15 mouse cellular contexts compared by ENCODE assay signal in the genomic region with DNA sequence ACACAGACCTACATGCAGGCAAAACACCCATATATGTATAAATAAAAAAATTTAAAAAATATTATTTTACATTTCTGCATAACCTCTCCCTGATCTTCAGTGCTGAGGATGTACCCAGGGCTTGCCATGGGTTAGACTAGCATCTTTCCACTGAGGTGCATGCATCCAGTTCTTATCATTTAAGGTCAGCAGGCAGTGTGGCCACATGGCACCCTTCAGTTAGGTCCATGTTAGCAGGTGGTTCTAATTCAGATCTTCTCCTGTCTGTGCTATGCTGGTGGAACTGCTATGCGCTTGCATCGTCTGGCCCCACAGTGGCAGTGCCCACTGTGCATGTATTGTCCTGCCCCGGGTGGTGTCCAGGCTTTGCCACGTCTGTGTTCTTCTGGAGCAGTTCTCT. TPM values are rescaled to one million over a fixed set of nuclear protein-coding genes. Genes with fewer than 3 reads are reported as not detected.
A peak's percentile ranks its signal among the peaks of the same experiment; 100 is the strongest.
DNase-seq lines count a peak whose midpoint lies in the region; ATAC-seq and TF ChIP-seq lines count a peak whose summit lies in the region.
"Had no signal": no experiment of that assay in that cellular context is flagged by ENCODE, and none has a peak within 500 bp of the region (broad histone marks: within the 10 kb centered on the region; RNA-seq: fewer than 3 reads in every experiment).

No protein-coding gene starts in this region.

- WGBS in heart, embryonic 16.5 days, result 78% methylated on average over 4 of the region's 4 CpGs
- WGBS in midbrain, postnatal 0 days, result 70% methylated on average over 4 of the region's 4 CpGs
- WGBS in midbrain, embryonic 14.5 days, result 75% methylated on average over 4 of the region's 4 CpGs
- 64% methylated on average over 4 of the region's 4 CpGs for WGBS in liver, embryonic 13.5 days (ENCODE audit: insufficient replicate concordance)
- WGBS in stomach, embryonic 16.5 days, result 70% methylated on average over 4 of the region's 4 CpGs

- H3K27me3 ChIP-seq in heart, embryonic 16.5 days (ENCODE audit: control insufficient read depth, insufficient read depth, low read length), result no peaks in the 10 kb centered on the region
- no peaks in the 10 kb centered on the region for H3K27me3 ChIP-seq in midbrain, postnatal 0 days (ENCODE audit: insufficient read depth, low read length)
- no peaks in the 10 kb centered on the region for H3K27me3 ChIP-seq in midbrain, embryonic 14.5 days (ENCODE audit: control insufficient read depth, insufficient read depth, low read length)
- H3K27me3 ChIP-seq in liver, embryonic 13.5 days, result no peaks in the 10 kb centered on the region
- H3K27me3 ChIP-seq in stomach, embryonic 16.5 days (ENCODE audit: control insufficient read depth, insufficient read depth, low read length), result no peaks in the 10 kb centered on the region

- H3K36me3 ChIP-seq in heart, embryonic 16.5 days (ENCODE audit: control insufficient read depth, insufficient read depth), result no peaks in the 10 kb centered on the region
- H3K36me3 ChIP-seq in midbrain, postnatal 0 days (ENCODE audit: insufficient read depth, low read length), result no peaks in the 10 kb centered on the region
- H3K36me3 ChIP-seq in midbrain, embryonic 14.5 days (ENCODE audit: control insufficient read depth, insufficient read depth, low read length), result no peaks in the 10 kb centered on the region
- H3K36me3 ChIP-seq in liver, embryonic 13.5 days, result no peaks in the 10 kb centered on the region
- no peaks in the 10 kb centered on the region for H3K36me3 ChIP-seq in stomach, embryonic 16.5 days (ENCODE audit: control insufficient read depth, insufficient read depth, low read length)
- H3K36me3 ChIP-seq: midbrain, embryonic 10.5 days had no signal

- no peak overlapping the region for H3K4me3 ChIP-seq in heart, embryonic 16.5 days (ENCODE audit: low read length)
- H3K4me3 ChIP-seq in midbrain, postnatal 0 days (ENCODE audit: low read depth, low read length), result no peak overlapping the region
- H3K4me3 ChIP-seq in midbrain, embryonic 14.5 days (replicated peaks; ENCODE audit: low read depth, low read length), result no peak overlapping the region
- H3K4me3 ChIP-seq in liver, embryonic 13.5 days (replicated peaks), result no peak overlapping the region
- no peak overlapping the region for H3K4me3 ChIP-seq in stomach, embryonic 16.5 days (replicated peaks; ENCODE audit: low read length)
- H3K4me3 ChIP-seq: erythroblast, embryonic 14.5 days; midbrain, embryonic 10.5 days had no signal

- peaks cover 17% of the 10 kb centered on the region for H3K4me1 ChIP-seq in heart, embryonic 16.5 days (ENCODE audit: control insufficient read depth, insufficient read depth, low read length)
- H3K4me1 ChIP-seq in midbrain, postnatal 0 days (ENCODE audit: insufficient read depth, low read length), result peaks cover 1% of the 10 kb centered on the region; the same call in 1 of the 2 replicates
- peaks cover 21% of the 10 kb centered on the region for H3K4me1 ChIP-seq in midbrain, embryonic 14.5 days (ENCODE audit: control insufficient read depth, insufficient read depth, low read length)
- peaks cover 55% of the 10 kb centered on the region for H3K4me1 ChIP-seq in liver, embryonic 13.5 days (replicated peaks)
- peaks cover 38% of the 10 kb centered on the region for H3K4me1 ChIP-seq in stomach, embryonic 16.5 days (ENCODE audit: control insufficient read depth, insufficient read depth, low read length)

- H3K27ac ChIP-seq in heart, embryonic 16.5 days (ENCODE audit: low read length), result 0 out of 2 replicates have a peak overlapping the region, but pooled peaks have one; percentile 12
- H3K27ac ChIP-seq in midbrain, postnatal 0 days (ENCODE audit: low read depth, low read length), result no peak overlapping the region
- no peak overlapping the region for H3K27ac ChIP-seq in midbrain, embryonic 14.5 days (replicated peaks; ENCODE audit: low read depth, low read length)
- peak overlapping the region; percentile 41 for H3K27ac ChIP-seq in liver, embryonic 13.5 days
- H3K27ac ChIP-seq in stomach, embryonic 16.5 days (ENCODE audit: low read length), result peak overlapping the region; percentile 42; the same call in 1 of the 2 replicates
- H3K27ac ChIP-seq: midbrain, embryonic 10.5 days had no signal

- no peaks in the 10 kb centered on the region for H3K9me3 ChIP-seq in heart, embryonic 16.5 days (replicated peaks; ENCODE audit: control insufficient read depth, low read length)
- H3K9me3 ChIP-seq in midbrain, postnatal 0 days (ENCODE audit: low read length), result no peaks in the 10 kb centered on the region
- no peaks in the 10 kb centered on the region for H3K9me3 ChIP-seq in midbrain, embryonic 14.5 days (ENCODE audit: control insufficient read depth, low read length)
- no peaks in the 10 kb centered on the region for H3K9me3 ChIP-seq in liver, embryonic 13.5 days (replicated peaks)
- no peaks in the 10 kb centered on the region for H3K9me3 ChIP-seq in stomach, embryonic 16.5 days (replicated peaks; ENCODE audit: control insufficient read depth, low read length)
- H3K9me3 ChIP-seq: G1E; midbrain, embryonic 10.5 days had no signal

- no peak for ATAC-seq in heart, embryonic 16.5 days (replicated peaks; ENCODE audit: extremely low read depth, insufficient read depth, low FRiP score)
- no peak for ATAC-seq in midbrain, postnatal 0 days (ENCODE audit: low FRiP score)
- ATAC-seq in midbrain, embryonic 14.5 days (ENCODE audit: low FRiP score, low TSS enrichment), result no peak
- peak; percentile 57 for ATAC-seq in liver, embryonic 13.5 days (ENCODE audit: low read depth)
- ATAC-seq in stomach, embryonic 16.5 days (ENCODE audit: insufficient read depth, low FRiP score), result no peak
- ATAC-seq: forebrain, postnatal 0 days had no signal

- H3K9ac ChIP-seq in heart, embryonic 16.5 days (ENCODE audit: low read length), result no peak overlapping the region
- H3K9ac ChIP-seq in midbrain, postnatal 0 days (replicated peaks; ENCODE audit: low read length, poor library complexity, severe bottlenecking), result no peak overlapping the region
- H3K9ac ChIP-seq in midbrain, embryonic 14.5 days (replicated peaks; ENCODE audit: low read length), result no peak overlapping the region; the same call in 1 of the 2 replicates
- H3K9ac ChIP-seq in liver, embryonic 13.5 days, result 0 out of 2 replicates have a peak overlapping the region, but pooled peaks have one; percentile 10
- no peak overlapping the region for H3K9ac ChIP-seq in stomach, embryonic 16.5 days (ENCODE audit: low read length)
- H3K9ac ChIP-seq: forebrain, postnatal 0 days had no signal

- 0 out of 2 replicates have a peak, but pooled peaks have one; percentile 4 for TF ChIP-seq CTCF in midbrain, postnatal 0 days (IDR thresholded peaks at IDR 0.05)

- no peak overlapping the region for H3K4me2 ChIP-seq in heart, embryonic 16.5 days (ENCODE audit: low read depth, low read length)
- no peak overlapping the region for H3K4me2 ChIP-seq in midbrain, postnatal 0 days (ENCODE audit: low read depth, low read length, poor library complexity, severe bottlenecking)
- H3K4me2 ChIP-seq in midbrain, embryonic 14.5 days (ENCODE audit: low read length), result no peak overlapping the region
- no peak overlapping the region for H3K4me2 ChIP-seq in liver, embryonic 13.5 days
- H3K4me2 ChIP-seq in stomach, embryonic 16.5 days (ENCODE audit: low read depth, low read length), result no peak overlapping the region

- DNase-seq in heart, adult 8-10 months (ENCODE audit: low spot score), result no peak
- DNase-seq in midbrain, postnatal 0 days (ENCODE audit: low spot score), result no peak
- DNase-seq in midbrain, embryonic 14.5 days, result no peak
- DNase-seq in liver, embryonic 13.5 days, result no peak
- no peak for DNase-seq in adrenal gland, adult 8-10 months
- DNase-seq: adrenal gland, postnatal 10 days; cerebellum, adult 9-11 months; forebrain, postnatal 0 days; gastrocnemius, postnatal 14 days; right cerebral cortex, postnatal 4 days had no signal

RNA-seq across cellular contexts. Expression of a gene that starts 37.9 kb away (rescaled TPM):
- 14.0 and 14.1 TPM in 2 replicates for polyA plus RNA-seq in heart, embryonic 16.5 days (2015; fragmentation: Nextera tagmentation; extraction: Ambion mirVana)
- 10 to 100 TPM; 19.1 to 25.3 (median 21.9) TPM for total RNA-seq in heart, adult 8-10 months (2022)
- 44.1 and 44.8 TPM in 2 replicates for total RNA-seq in midbrain, postnatal 0 days (2014; rRNA removed)
- polyA plus RNA-seq in midbrain, postnatal 0 days (2015; fragmentation: Nextera tagmentation; extraction: Ambion mirVana), result 8.0 and 10.5 TPM in 2 replicates
- polyA plus RNA-seq in midbrain, embryonic 14.5 days (2014; fragmentation: Nextera tagmentation; extraction: Ambion mirVana), result 30.1 and 31.1 TPM in 2 replicates
- polyA plus RNA-seq in liver, embryonic 13.5 days (2015; fragmentation: Nextera tagmentation; extraction: Ambion mirVana), result 2.1 and 2.2 TPM in 2 replicates
- polyA plus RNA-seq in stomach, embryonic 16.5 days (2015; fragmentation: Nextera tagmentation; extraction: Ambion mirVana), result 9.7 and 10.4 TPM in 2 replicates
- 10 to 100 TPM; 16.5 to 22.5 (median 20.2) TPM for total RNA-seq in adrenal gland, adult 8-10 months (2022)

Comparison
In these comparisons a context has a peak if more than half of its experiments do, and no peak if none do; other contexts are left out.
1. H3K27ac ChIP-seq: peak in heart, embryonic 16.5 days (single experiment), liver, embryonic 13.5 days (single experiment) and stomach, embryonic 16.5 days (single experiment); none in midbrain, postnatal 0 days (single experiment) and midbrain, embryonic 14.5 days (single experiment).